Mouse (Mus musculus) adrenal gland, postnatal 36 days (tissue): Measurements from ENCODE around the gene Gpx4. TPM values are rescaled to one million over a fixed set of nuclear protein-coding genes. Genes with fewer than 3 reads are reported as not detected.
A peak's percentile ranks its signal among the peaks of the same experiment; 100 is the strongest.
"Not testable (repeated sequence)": the region's sequence is repeated elsewhere in the genome, so short reads cannot be mapped to it uniquely, and the experiment has no call there.

Experiments used
- DNase-seq, 2 experiments: peaks; one replicate each; pipeline ENCODE4 v3.0.0; 2021; ENCODE audit warnings: mixed read lengths in 1 of 2
- total RNA-seq, 2 experiments: library from RNA; stranded (reverse); gene quantifications; 2 replicates each; pipeline ENCODE4 v1.2.3; 2021

The Gpx4 gene
- total RNA-seq, 2 experiments from 2014 or later: 1,198 to 1,301 TPM

DNA sequence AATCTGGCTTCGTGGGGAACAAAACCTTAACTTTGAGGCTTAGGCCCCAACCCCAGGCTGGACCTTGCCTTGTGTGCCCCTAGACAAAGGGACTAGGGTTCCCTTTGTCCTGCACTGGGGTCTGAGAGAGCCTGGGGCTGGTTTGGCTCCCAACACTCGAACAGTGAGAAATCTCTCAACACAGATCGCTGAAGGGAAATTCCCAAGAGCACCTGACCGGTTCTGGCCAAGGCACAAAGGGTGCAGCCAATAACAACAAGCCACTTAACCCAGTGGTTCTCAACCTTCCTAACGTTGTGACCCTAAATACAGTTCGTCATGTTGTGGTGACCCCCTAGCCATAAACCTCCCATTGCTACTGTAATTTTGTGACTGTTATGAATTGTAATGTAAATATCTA, 3.3 kb downstream of the Gpx4 start:
- DNase-seq: no peak

DNA sequence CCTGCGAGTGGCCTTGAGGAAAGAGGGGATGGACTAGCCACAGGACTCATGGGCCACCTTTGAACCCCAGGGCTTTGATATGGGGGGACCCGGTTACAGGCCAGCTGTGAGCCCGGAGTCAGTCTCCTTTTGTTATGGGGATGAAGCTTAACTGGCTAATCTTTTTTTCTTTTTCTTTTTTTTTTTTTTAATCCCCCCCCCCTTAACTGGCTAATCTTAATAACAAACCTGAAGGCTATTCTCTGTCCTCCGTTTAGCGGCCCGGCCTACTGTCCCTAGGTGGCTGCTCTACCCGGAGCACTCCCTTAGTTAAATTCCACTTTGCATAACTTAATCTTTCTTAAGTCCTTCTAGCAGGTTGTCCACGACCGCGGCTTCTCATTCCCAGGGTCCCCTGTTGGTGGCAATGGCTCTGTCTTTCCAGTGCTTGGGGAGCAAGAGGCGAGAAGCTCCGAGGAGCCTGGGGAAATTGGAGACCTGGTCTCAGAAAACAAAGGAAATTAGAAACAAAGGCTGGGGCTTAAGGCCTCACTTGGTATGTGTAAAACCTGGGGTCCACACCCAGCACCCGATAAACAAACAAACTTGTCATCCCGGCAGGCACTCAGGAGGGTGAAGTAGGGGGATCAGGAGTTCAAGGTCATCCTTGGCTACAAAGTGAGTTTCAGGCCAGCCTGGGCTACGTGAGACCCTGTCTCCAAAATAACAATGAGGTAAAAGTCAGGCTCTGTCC, 4.1 kb downstream of the Gpx4 start:
- DNase-seq: no peak

DNA sequence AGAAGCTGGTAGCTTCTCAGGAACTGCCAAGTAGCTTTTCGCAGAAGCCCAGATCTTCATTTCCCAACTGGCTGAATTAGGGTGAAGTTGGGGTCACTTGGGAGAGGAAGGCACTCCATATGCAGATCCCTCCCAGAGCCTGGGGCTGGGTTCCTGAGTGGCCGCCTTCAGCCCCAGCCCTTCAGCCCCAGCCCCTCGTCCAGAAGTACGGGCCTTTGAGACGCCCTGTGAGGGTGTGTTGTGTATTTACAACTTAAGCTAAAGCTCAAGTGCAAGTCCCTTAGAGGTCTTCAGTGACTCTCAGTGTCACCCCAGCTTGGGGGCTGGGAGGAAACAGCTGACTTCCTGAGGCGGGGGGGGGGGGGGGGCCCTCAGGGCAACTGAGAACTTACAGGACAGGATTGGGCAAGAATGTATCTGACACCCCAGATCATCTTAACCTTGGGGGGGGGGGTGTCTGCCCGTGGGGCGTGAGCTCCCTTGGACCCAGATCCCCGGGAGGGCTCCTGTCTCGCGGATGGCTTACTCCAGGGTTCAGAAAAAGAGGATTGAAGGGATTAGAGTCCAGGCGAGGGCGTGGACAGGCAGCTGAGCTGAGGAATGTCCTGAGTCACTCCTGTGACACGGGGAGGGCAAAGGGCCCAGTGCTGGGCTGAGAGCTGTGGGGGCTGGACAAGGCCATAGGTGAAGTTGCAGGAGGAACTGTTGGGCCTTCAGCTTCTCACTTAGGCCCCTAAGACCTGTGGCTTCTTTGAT, 4.8 kb downstream of the Gpx4 start:
- peak; percentile 86 for DNase-seq

DNA sequence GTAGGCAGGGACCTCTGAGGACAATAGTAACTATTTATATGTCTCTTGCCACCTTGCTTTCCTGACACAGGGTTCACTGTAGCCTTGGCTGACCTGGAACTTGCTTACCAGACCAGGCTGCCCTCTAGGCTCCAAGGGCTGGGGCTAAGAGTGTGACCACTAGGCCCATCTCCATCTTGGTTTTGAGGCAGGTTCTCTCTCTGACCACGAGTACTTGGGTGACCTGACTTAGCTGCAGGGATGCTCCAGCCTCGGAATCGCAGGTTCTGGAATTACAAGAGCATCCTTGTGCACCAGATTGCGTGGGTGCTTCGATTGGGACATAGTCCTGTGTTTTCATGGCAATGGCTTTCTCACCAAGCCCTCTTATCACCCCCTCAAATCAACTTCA, 5.4 kb downstream of the Gpx4 start:
- no peak for DNase-seq

- DNase-seq: peak; percentile 100
These were observed 6.4 kb downstream of the Gpx4 start for GRCm38 (mm10) chr10:80053259-80053780.

GRCm38 (mm10) chr10:80053831-80054815, 7.2 kb downstream of the Gpx4 start:
- DNase-seq: peak; percentile 78 to 84

- DNase-seq: not testable (repeated sequence)
These were observed 7.9 kb downstream of the Gpx4 start for GRCm38 (mm10) chr10:80054911-80055310.

DNA sequence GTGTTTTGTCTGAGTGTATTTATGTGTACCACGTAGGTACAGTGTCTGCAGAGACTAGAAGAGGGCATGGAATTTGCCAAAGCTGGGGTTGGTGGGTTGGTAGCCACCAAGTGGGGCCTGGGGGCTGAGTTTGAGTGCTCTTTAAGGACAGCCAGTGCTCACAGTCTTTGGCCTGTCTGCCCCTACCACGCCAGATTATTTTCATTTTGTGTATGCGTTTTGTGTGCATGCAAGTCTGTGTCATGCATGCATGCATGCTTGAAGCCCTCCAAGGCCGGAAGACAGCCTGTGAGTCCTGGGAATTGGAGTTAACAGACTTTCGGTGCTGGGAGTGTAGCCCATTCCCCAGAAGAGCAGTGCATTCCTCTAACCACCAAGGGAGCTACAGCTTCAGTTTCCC, 8.4 kb downstream of the Gpx4 start:
- no peak for DNase-seq

- DNase-seq: no peak
These were observed 8.9 kb downstream of the Gpx4 start for GRCm38 (mm10) chr10:80055891-80056290.

GRCm38 (mm10) chr10:80056506-80056905, 9.5 kb downstream of the Gpx4 start:
- no peak for DNase-seq

DNA sequence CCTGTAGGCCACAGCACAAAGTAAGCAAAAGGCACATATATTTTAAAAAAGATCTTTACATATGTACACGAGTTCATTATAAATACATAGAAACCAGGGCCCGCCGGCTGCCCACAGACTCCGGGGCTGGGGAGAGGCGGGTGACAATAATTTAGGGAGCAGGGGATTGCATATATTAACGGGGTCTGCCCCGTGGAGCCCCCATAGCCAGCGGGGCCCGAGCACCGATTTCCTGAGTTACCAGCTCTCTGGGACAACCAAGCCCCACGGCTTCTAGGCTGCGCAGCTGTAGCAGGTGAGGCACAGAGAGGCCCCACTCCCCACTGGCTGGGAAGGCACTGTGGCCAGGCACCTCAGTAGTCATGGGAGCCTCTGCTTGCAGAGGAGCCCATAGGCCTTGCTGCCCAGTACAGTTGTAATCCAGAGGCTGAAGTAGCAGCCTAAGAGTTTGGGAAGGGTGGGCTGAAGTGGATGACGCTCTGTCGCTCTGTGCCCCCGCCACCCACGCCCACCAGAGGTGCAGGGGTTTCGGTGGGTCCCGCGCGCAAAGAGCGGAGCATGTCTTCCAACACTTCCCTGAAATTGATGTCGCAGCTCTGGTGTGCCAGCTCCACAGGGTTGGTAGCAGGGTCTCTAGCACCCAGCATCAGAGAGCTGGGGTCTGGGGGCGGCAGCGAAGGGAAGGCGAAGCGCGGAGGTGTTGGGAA, 10.2 kb downstream of the Gpx4 start:
- no peak for DNase-seq

DNA sequence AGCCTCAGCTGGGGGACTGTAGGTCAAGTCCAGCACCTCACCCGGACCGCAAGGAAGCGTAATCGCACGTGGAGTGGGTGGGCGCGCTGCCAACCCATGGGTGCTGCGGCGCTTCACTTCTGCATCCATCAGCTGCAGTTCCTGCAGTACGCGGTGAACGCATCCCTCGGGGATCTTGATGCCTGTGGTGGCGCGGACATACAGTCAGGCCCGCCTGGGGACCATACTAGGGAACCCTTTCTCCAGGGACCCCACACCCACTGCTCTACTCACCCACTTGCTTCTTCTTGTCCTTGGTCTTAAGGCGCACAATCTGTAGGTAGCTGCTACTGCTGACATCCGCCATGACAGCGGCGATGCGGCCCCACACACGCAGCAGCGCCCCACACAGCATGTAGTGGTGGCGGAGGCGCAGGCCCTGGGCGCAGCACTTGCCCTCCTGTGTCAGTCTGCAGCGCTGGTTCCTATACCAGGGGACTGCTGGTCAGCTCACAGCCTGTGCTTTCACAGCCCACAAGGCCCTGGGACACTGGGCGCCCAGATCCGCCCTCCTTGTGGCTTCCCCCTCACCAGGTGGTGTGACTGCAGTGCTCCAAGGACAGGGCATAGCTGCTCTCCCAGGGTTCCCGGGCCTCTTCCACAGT, 10.8 kb downstream of the Gpx4 start:
- DNase-seq: no peak

DNA sequence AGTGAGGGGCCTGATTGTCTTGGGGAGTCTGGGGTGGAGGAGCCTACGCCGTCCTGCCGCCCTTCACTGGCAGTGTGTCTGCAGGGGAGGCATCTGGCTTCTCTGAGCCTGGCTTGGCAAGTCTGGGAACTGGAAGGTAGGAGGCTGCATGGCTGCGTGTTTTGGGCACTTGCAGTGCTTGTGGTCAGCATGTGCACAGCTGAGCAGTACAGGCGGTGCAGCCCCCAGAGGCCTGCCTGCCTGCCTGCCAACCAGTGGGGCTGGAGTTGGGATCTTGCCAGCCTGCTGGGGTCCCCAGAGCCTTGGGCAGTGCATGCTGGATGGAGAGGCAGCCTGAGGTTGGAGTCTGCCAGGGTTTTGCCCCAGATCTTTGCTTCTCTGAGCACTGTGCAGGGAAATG, 16.1 kb downstream of the Gpx4 start:
- peak in 1 of 2 experiments; percentile 72 for DNase-seq

DNA sequence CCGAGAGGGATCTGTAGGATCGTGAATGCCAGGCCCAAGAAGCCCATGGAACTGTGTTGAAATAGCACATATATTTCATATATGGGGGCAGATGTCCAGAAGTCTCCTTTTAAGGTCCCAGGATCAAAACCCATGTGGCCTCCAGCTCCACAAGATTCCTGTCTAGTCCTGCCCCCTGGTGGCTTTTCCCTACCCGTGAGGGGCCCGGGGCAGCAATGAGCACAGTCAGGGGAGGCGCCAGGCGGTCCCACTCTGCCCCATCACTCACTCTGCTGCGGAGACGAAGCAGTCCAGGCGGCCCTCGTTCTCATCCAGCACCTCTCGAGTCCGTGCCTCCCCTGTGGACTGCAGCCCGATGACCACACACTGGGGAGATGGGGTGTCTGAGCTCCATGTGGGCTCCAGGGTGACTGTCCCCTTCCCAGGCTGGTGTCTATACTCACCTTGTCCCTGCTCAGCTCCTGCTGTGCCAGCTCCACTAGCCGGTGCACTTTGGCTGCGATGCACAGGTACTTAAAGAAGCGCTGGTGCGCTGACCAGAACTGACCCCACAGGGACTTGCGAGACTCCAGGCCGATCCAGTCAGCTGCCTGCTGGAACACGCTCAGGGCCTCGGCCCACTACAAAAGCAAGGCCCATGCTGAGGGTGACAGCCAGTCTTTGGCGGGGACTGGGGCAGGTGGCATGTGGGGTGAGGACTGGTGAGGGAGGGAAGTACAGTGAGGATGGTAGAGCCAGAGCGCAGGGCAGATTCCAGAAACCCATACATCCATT, 17.1 kb downstream of the Gpx4 start:
- DNase-seq: no peak

GRCm38 (mm10) chr10:80069251-80069650, 22.3 kb downstream of the Gpx4 start:
- no peak for DNase-seq

DNA sequence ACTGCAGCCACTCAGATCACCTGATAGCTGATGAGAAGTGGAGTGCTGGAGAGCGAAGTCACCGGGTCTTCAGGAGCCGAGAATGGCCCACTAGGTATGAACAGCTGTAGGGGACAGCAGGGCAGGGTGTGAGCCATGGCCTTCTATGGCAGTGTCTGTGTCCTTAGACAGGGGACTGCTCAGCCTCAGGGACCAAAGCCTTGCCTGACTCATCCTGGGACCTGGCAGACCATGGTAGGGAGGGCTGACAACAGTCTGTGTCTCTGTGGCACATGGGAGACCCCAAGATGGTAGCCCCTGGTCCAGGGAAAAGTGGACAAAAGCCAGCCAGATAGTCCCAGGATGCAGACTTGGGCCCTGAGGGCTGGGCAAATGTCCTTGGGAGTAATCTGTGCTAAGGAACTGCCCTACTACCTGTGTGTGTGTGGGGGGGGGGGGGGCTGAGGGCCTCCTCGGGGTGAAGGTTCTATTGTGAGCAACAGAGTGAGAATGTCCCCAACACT, 23.0 kb downstream of the Gpx4 start:
- DNase-seq: peak; percentile 57 to 71

DNA sequence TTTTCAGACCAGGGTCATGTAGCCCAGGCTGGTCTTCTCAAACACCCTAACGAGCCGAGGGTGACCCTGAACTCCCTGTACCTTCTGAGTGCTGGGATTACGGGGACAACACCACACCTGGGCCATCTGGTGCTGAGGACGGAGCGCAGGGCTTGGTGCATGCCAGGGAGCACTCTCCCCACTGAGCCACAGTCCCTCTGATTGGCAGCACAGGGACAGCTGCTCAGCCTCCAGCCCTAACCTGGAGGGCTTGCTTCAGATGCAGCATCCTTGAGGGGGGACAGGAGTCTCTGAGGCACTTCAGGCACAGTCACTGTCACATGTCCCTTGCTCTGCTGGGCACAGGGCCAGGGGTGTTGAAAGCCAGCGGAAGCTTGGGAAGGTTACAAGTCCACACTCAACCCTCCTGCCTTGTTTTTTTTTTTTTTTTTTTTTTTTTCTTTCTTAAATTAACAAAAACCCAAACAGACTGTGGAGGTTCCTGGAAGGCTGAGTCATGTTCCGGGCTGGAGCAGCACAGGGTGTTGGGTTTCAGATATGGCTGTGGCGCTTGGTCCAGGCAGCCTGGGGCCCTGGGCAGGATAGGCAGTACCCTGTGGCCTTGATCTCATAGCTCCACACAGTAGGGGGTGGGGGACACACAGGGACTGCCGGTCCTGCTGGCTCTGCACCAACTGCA, 24.0 kb downstream of the Gpx4 start:
- peak; percentile 96 to 97 for DNase-seq

GRCm38 (mm10) chr10:80071516-80071900, 24.5 kb downstream of the Gpx4 start:
- DNase-seq: no peak
